8 mouse cellular contexts compared by ENCODE assay signal in genomic region chr4:129500607-129501566, GRCm38 (mm10). TPM values are rescaled to one million over a fixed set of nuclear protein-coding genes. Genes with fewer than 3 reads are reported as not detected.
DNase-seq lines count a peak whose midpoint lies in the region; ATAC-seq and TF ChIP-seq lines count a peak whose summit lies in the region.

No protein-coding gene starts in this region.

- H3K4me1 ChIP-seq in CH12.LX (ENCODE audit: control insufficient read depth in 1 of 2, insufficient read depth in 2 of 2) = peaks cover 20 to 66% of the 10 kb centered on the region in 2 experiments
- peaks cover 56% of the 10 kb centered on the region for H3K4me1 ChIP-seq in forebrain, embryonic 10.5 days
- peaks cover 46% of the 10 kb centered on the region for H3K4me1 ChIP-seq in heart, embryonic 16.5 days (ENCODE audit: control insufficient read depth, insufficient read depth, low read length)
- no peaks in the 10 kb centered on the region for H3K4me1 ChIP-seq in lung, embryonic 14.5 days (ENCODE audit: insufficient read depth)
- H3K4me1 ChIP-seq in neural tube, embryonic 15.5 days = peaks cover 28% of the 10 kb centered on the region
- H3K4me1 ChIP-seq in thymus, adult 2 months (replicated peaks; ENCODE audit: control insufficient read depth, insufficient read depth, low read length) = peaks cover 30% of the 10 kb centered on the region

- TF ChIP-seq POLR2A in CH12.LX (IDR thresholded peaks at IDR 0.05; ENCODE audit: low read depth, low read length) = peak; percentile 95
- TF ChIP-seq POLR2A in thymus, adult 2 months (IDR thresholded peaks at IDR 0.05; ENCODE audit: control insufficient read depth, extremely low read depth, insufficient read depth, low read length, poor library complexity) = no peak

- no peaks in the 10 kb centered on the region for H3K9me3 ChIP-seq in CH12.LX (replicated peaks; ENCODE audit: low read length)
- H3K9me3 ChIP-seq in forebrain, embryonic 10.5 days = no peaks in the 10 kb centered on the region
- H3K9me3 ChIP-seq in heart, embryonic 16.5 days (replicated peaks; ENCODE audit: control insufficient read depth, low read length) = no peaks in the 10 kb centered on the region
- H3K9me3 ChIP-seq in lung, embryonic 14.5 days (ENCODE audit: low read depth, low read length) = no peaks in the 10 kb centered on the region
- no peaks in the 10 kb centered on the region for H3K9me3 ChIP-seq in neural tube, embryonic 15.5 days (replicated peaks)

- TF ChIP-seq EP300 in CH12.LX (IDR thresholded peaks at IDR 0.05; ENCODE audit: low read length) = no peak

- no peak for TF ChIP-seq RAD21 in CH12.LX (IDR thresholded peaks at IDR 0.05; ENCODE audit: low read depth, low read length)

- peak; percentile 90 for DNase-seq in CH12.LX (ENCODE audit: extremely low read depth)
- DNase-seq in c-Kit-positive CD71-positive TER-119-negative erythroid progenitor cells, embryonic 14.5 days (ENCODE audit: low read depth) = peak; percentile 48
- peak; percentile 95 for DNase-seq in forebrain, embryonic 10.5 days (ENCODE audit: extremely low spot score, low spot score)
- peak; percentile 92 to 95 for DNase-seq in kidney, postnatal 25 days
- DNase-seq in lung, embryonic 14.5 days = peak; percentile 94
- peak; percentile 84 for DNase-seq in thymus, adult 2 months

- in situ Hi-C loops in CH12.LX (cut with MboI; ENCODE audit: low pct_ligation_motif_present, low pct_unique_long_range_greater_than_20kb, low sequenced_read_pairs) = no loop called here

- WGBS in forebrain, embryonic 10.5 days = 1% methylated on average over 48 of the region's 49 CpGs
- WGBS in heart, embryonic 16.5 days = 2% methylated on average over 44 of the region's 49 CpGs
- WGBS in lung, embryonic 14.5 days = 1% methylated on average over 49 of the region's 49 CpGs
- WGBS in neural tube, embryonic 15.5 days = 1% methylated on average over 45 of the region's 49 CpGs
- WGBS in thymus, adult 2 months = 4% methylated on average over 49 of the region's 49 CpGs

- peak overlapping the region; percentile 90 for H3K27ac ChIP-seq in CH12.LX (ENCODE audit: insufficient read depth, low read depth)
- H3K27ac ChIP-seq in forebrain, embryonic 10.5 days = peak overlapping the region; percentile 86
- peak overlapping the region; percentile 94 for H3K27ac ChIP-seq in heart, embryonic 16.5 days (ENCODE audit: low read length)
- peak overlapping the region; percentile 93 for H3K27ac ChIP-seq in lung, embryonic 14.5 days (ENCODE audit: low read depth)
- H3K27ac ChIP-seq in neural tube, embryonic 15.5 days (replicated peaks) = peak overlapping the region; percentile 79
- no peak overlapping the region for H3K27ac ChIP-seq in thymus, adult 2 months (ENCODE audit: control insufficient read depth, insufficient read depth, low read length)

- peak overlapping the region; percentile 63 for H3K9ac ChIP-seq in CH12.LX (ENCODE audit: insufficient read depth, low read depth)
- H3K9ac ChIP-seq in heart, embryonic 16.5 days (ENCODE audit: low read length) = peak overlapping the region; percentile 79
- peak overlapping the region; percentile 71 for H3K9ac ChIP-seq in lung, embryonic 14.5 days
- peak overlapping the region; percentile 51 for H3K9ac ChIP-seq in neural tube, embryonic 15.5 days (replicated peaks)

- peak overlapping the region; percentile 64 to 68 (median 65) for H3K4me3 ChIP-seq in CH12.LX (replicated peaks in 1 of 3; ENCODE audit: low read depth in 2 of 3, low read length in 2 of 3, poor library complexity in 1 of 3)
- peak overlapping the region; percentile 59 for H3K4me3 ChIP-seq in forebrain, embryonic 10.5 days
- peak overlapping the region; percentile 59 for H3K4me3 ChIP-seq in heart, embryonic 16.5 days (ENCODE audit: low read length)
- peak overlapping the region; percentile 48 for H3K4me3 ChIP-seq in lung, embryonic 14.5 days (ENCODE audit: low read depth, low read length)
- H3K4me3 ChIP-seq in neural tube, embryonic 15.5 days (replicated peaks) = peak overlapping the region; percentile 59
- H3K4me3 ChIP-seq in thymus, adult 2 months (ENCODE audit: control insufficient read depth, insufficient read depth, low read length) = peak overlapping the region; percentile 50

- H3K4me2 ChIP-seq in CH12.LX (ENCODE audit: insufficient read depth, low read depth, poor library complexity, severe bottlenecking) = peak overlapping the region; percentile 88
- peak overlapping the region; percentile 85 for H3K4me2 ChIP-seq in heart, embryonic 16.5 days (ENCODE audit: low read depth, low read length)
- H3K4me2 ChIP-seq in lung, embryonic 14.5 days = peak overlapping the region; percentile 76
- H3K4me2 ChIP-seq in neural tube, embryonic 15.5 days = peak overlapping the region; percentile 92

- H3K27me3 ChIP-seq in CH12.LX (replicated peaks) = no peaks in the 10 kb centered on the region
- no peaks in the 10 kb centered on the region; the same call in 1 of the 2 replicates for H3K27me3 ChIP-seq in forebrain, embryonic 10.5 days (ENCODE audit: poor library complexity, severe bottlenecking)
- no peaks in the 10 kb centered on the region for H3K27me3 ChIP-seq in heart, embryonic 16.5 days (ENCODE audit: control insufficient read depth, insufficient read depth, low read length)
- H3K27me3 ChIP-seq in lung, embryonic 14.5 days (ENCODE audit: insufficient read depth, low read length) = no peaks in the 10 kb centered on the region
- H3K27me3 ChIP-seq in neural tube, embryonic 15.5 days (replicated peaks) = no peaks in the 10 kb centered on the region
- H3K27me3 ChIP-seq in thymus, adult 2 months (ENCODE audit: control insufficient read depth, insufficient read depth, low read length) = no peaks in the 10 kb centered on the region

- dilution Hi-C loops in CH12.LX (cut with MboI; ENCODE audit: extremely low pct_ligation_motif_present, extremely low pct_unique_long_range_greater_than_20kb, low sequenced_read_pairs) = no loop called here

- H3K36me3 ChIP-seq in CH12.LX (replicated peaks in 1 of 2; ENCODE audit: control insufficient read depth in 1 of 2, insufficient read depth in 1 of 2, low read length in 1 of 2) = no peaks in the 10 kb centered on the region
- no peaks in the 10 kb centered on the region for H3K36me3 ChIP-seq in forebrain, embryonic 10.5 days (replicated peaks)
- H3K36me3 ChIP-seq in heart, embryonic 16.5 days (ENCODE audit: control insufficient read depth, insufficient read depth) = no peaks in the 10 kb centered on the region
- no peaks in the 10 kb centered on the region for H3K36me3 ChIP-seq in lung, embryonic 14.5 days (ENCODE audit: insufficient read depth)
- H3K36me3 ChIP-seq in neural tube, embryonic 15.5 days = no peaks in the 10 kb centered on the region
- H3K36me3 ChIP-seq in thymus, adult 2 months (ENCODE audit: control insufficient read depth, insufficient read depth, low read length) = no peaks in the 10 kb centered on the region

- no peaks in the 10 kb centered on the region for H3K79me2 ChIP-seq in CH12.LX (replicated peaks; ENCODE audit: control insufficient read depth, extremely low read depth, insufficient read depth, poor library complexity, severe bottlenecking)

- ATAC-seq in heart, embryonic 16.5 days (replicated peaks; ENCODE audit: extremely low read depth, insufficient read depth, low FRiP score) = peak; percentile 90
- peak; percentile 94 for ATAC-seq in lung, embryonic 14.5 days (ENCODE audit: insufficient read depth)
- ATAC-seq in neural tube, embryonic 15.5 days (ENCODE audit: low FRiP score) = peak; percentile 62

- TF ChIP-seq CTCF in CH12.LX (conservative IDR thresholded peaks at IDR 0.05 in 1 of 2, IDR thresholded peaks at IDR 0.05 in 1 of 2; ENCODE audit: low read depth in 2 of 2, low read length in 2 of 2) = no peak
- no peak for TF ChIP-seq CTCF in lung, embryonic 14.5 days (IDR thresholded peaks at IDR 0.05; ENCODE audit: low read depth)
- no peak for TF ChIP-seq CTCF in thymus, adult 2 months (IDR thresholded peaks at IDR 0.05; ENCODE audit: borderline replicate concordance, control insufficient read depth, extremely low read depth, insufficient read depth, low read length, poor library complexity)

RNA-seq across cellular contexts. Expression of gene Fam229a, which starts 9.9 kb away (rescaled TPM):
- total RNA-seq in CH12.LX (2012; rRNA removed) (not detected in 2 replicates), CH12.LX (2014; rRNA removed) (not detected in 2 replicates)
- not detected in 2 replicates for polyA plus RNA-seq in CH12.LX (2012; ENCODE audit: insufficient read length, low read depth)
- polyA plus RNA-seq in forebrain, embryonic 10.5 days (2016; fragmentation: Nextera tagmentation; extraction: Ambion mirVana) = not detected in 2 replicates
- not detected in 2 replicates for polyA plus RNA-seq in heart, embryonic 16.5 days (2015; fragmentation: Nextera tagmentation; extraction: Ambion mirVana)
- polyA plus RNA-seq in lung, embryonic 14.5 days (2014; fragmentation: Nextera tagmentation; extraction: Ambion mirVana) = not detected in 2 replicates
- 0.38 and 0.93 TPM in 2 replicates for polyA plus RNA-seq in neural tube, embryonic 15.5 days (2015; fragmentation: Nextera tagmentation; extraction: Ambion mirVana)
- 0.92 and 1.1 TPM in 2 replicates for polyA plus RNA-seq in thymus, adult 2 months (2012; rRNA removed)

RNA-seq across cellular contexts. Expression of gene Tssk3, which starts 10.1 kb away (rescaled TPM):
- total RNA-seq in CH12.LX (2012; rRNA removed) (0.13 TPM in 1 of 2 replicates, not detected in the other), CH12.LX (2014; rRNA removed) (not detected in 2 replicates)
- polyA plus RNA-seq in CH12.LX (2012; ENCODE audit: insufficient read length, low read depth) = not detected in 2 replicates
- polyA plus RNA-seq in forebrain, embryonic 10.5 days (2016; fragmentation: Nextera tagmentation; extraction: Ambion mirVana) = not detected in 2 replicates
- polyA plus RNA-seq in heart, embryonic 16.5 days (2015; fragmentation: Nextera tagmentation; extraction: Ambion mirVana) = not detected in 2 replicates
- polyA plus RNA-seq in lung, embryonic 14.5 days (2014; fragmentation: Nextera tagmentation; extraction: Ambion mirVana) = not detected in 2 replicates
- polyA plus RNA-seq in neural tube, embryonic 15.5 days (2015; fragmentation: Nextera tagmentation; extraction: Ambion mirVana) = 0.19 and 0.27 TPM in 2 replicates
- not detected in 2 replicates for polyA plus RNA-seq in thymus, adult 2 months (2012; rRNA removed)

RNA-seq across cellular contexts. Expression of gene Marcksl1, which starts 12.5 kb away (rescaled TPM):
- total RNA-seq in CH12.LX (2012; rRNA removed) (194 and 195 TPM in 2 replicates), CH12.LX (2014; rRNA removed) (260 and 265 TPM in 2 replicates)
- 423 and 494 TPM in 2 replicates for polyA plus RNA-seq in CH12.LX (2012; ENCODE audit: insufficient read length, low read depth)
- 1,441 and 1,446 TPM in 2 replicates for polyA plus RNA-seq in forebrain, embryonic 10.5 days (2016; fragmentation: Nextera tagmentation; extraction: Ambion mirVana)
- 262 and 287 TPM in 2 replicates for polyA plus RNA-seq in heart, embryonic 16.5 days (2015; fragmentation: Nextera tagmentation; extraction: Ambion mirVana)
- 799 and 847 TPM in 2 replicates for polyA plus RNA-seq in lung, embryonic 14.5 days (2014; fragmentation: Nextera tagmentation; extraction: Ambion mirVana)
- polyA plus RNA-seq in neural tube, embryonic 15.5 days (2015; fragmentation: Nextera tagmentation; extraction: Ambion mirVana) = 1,442 and 1,675 TPM in 2 replicates
- 152 and 190 TPM in 2 replicates for polyA plus RNA-seq in thymus, adult 2 months (2012; rRNA removed)

RNA-seq across cellular contexts. Expression of gene Bsdc1, which starts 39.5 kb away (rescaled TPM):
- total RNA-seq in CH12.LX (2012; rRNA removed) (20.2 and 20.4 TPM in 2 replicates), CH12.LX (2014; rRNA removed) (19.3 and 20.6 TPM in 2 replicates)
- polyA plus RNA-seq in CH12.LX (2012; ENCODE audit: insufficient read length, low read depth) = 16.1 and 27.2 TPM in 2 replicates
- polyA plus RNA-seq in forebrain, embryonic 10.5 days (2016; fragmentation: Nextera tagmentation; extraction: Ambion mirVana) = 18.0 and 19.5 TPM in 2 replicates
- polyA plus RNA-seq in heart, embryonic 16.5 days (2015; fragmentation: Nextera tagmentation; extraction: Ambion mirVana) = 25.0 and 26.2 TPM in 2 replicates
- 20.5 and 20.9 TPM in 2 replicates for polyA plus RNA-seq in lung, embryonic 14.5 days (2014; fragmentation: Nextera tagmentation; extraction: Ambion mirVana)
- polyA plus RNA-seq in neural tube, embryonic 15.5 days (2015; fragmentation: Nextera tagmentation; extraction: Ambion mirVana) = 32.7 and 34.0 TPM in 2 replicates
- polyA plus RNA-seq in thymus, adult 2 months (2012; rRNA removed) = 21.5 and 27.1 TPM in 2 replicates

RNA-seq across cellular contexts. Expression of gene Hdac1, which starts 41.6 kb away (rescaled TPM):
- 71.7 and 75.4 TPM in 2 replicates for total RNA-seq in CH12.LX (2012; rRNA removed)
- 104 and 106 TPM in 2 replicates for total RNA-seq in CH12.LX (2014; rRNA removed)
- polyA plus RNA-seq in CH12.LX (2012; ENCODE audit: insufficient read length, low read depth) = 231 and 233 TPM in 2 replicates
- polyA plus RNA-seq in forebrain, embryonic 10.5 days (2016; fragmentation: Nextera tagmentation; extraction: Ambion mirVana) = 294 and 319 TPM in 2 replicates
- polyA plus RNA-seq in heart, embryonic 16.5 days (2015; fragmentation: Nextera tagmentation; extraction: Ambion mirVana) = 123 and 139 TPM in 2 replicates
- polyA plus RNA-seq in lung, embryonic 14.5 days (2014; fragmentation: Nextera tagmentation; extraction: Ambion mirVana) = 243 and 246 TPM in 2 replicates
- 77.8 and 119 TPM in 2 replicates for polyA plus RNA-seq in neural tube, embryonic 15.5 days (2015; fragmentation: Nextera tagmentation; extraction: Ambion mirVana)
- 198 and 201 TPM in 2 replicates for polyA plus RNA-seq in thymus, adult 2 months (2012; rRNA removed)
